Mouse (Mus musculus) lung, embryonic 15.5 days (tissue): ENCODE results near the gene Mical1. TPM values are rescaled to one million over a fixed set of nuclear protein-coding genes. Genes with fewer than 3 reads are reported as not detected.
"Not testable (repeated sequence)": the region's sequence is repeated elsewhere in the genome, so short reads cannot be mapped to it uniquely, and the experiment has no call there.

Experiments used
- ATAC-seq: fragments of 200-750 bp; cut with Nextera tagmentation; 2 replicates; pipeline ENCODE4 v1.8.0; 2017; ENCODE audit warnings: moderate number of reproducible peaks, borderline replicate concordance; ENCODE audit not compliant: low FRiP score, low TSS enrichment; ENCODE audit errors: extremely low read depth
- H3K27ac ChIP-seq: fragments of 300-500 bp; sonication (generic); 2 replicates; pipeline ENCODE4 v1.5.1; 2015; ENCODE audit warnings: moderate library complexity, mild to moderate bottlenecking, inconsistent platforms
- H3K27me3 ChIP-seq: fragments of 300-500 bp; sonication (generic); 2 replicates; pipeline ENCODE4 v1.6.1; 2015; ENCODE audit warnings: inconsistent platforms
- H3K36me3 ChIP-seq: fragments of 300-500 bp; sonication (generic); 2 replicates; pipeline ENCODE4 v1.6.1; 2015; ENCODE audit warnings: inconsistent platforms
- H3K4me1 ChIP-seq: fragments of 300-500 bp; sonication (generic); 2 replicates; pipeline ENCODE4 v1.6.1; 2015; ENCODE audit warnings: inconsistent platforms
- H3K4me2 ChIP-seq: fragments of 300-500 bp; sonication (generic); 2 replicates; pipeline ENCODE4 v1.6.1; 2015; ENCODE audit warnings: inconsistent platforms, mild to moderate bottlenecking, moderate library complexity
- H3K4me3 ChIP-seq: fragments of 300-500 bp; sonication (generic); 2 replicates; pipeline ENCODE4 v1.5.1; 2015; ENCODE audit warnings: mild to moderate bottlenecking, inconsistent platforms
- H3K9ac ChIP-seq: fragments of 300-500 bp; sonication (generic); 2 replicates; pipeline ENCODE4 v1.6.1; 2015; ENCODE audit warnings: inconsistent platforms
- H3K9me3 ChIP-seq: fragments of 300-500 bp; sonication (generic); 2 replicates; pipeline ENCODE4 v1.6.1; 2016; ENCODE audit warnings: inconsistent platforms
- WGBS: fragments of 180-500 bp; shearing (Covaris S2); methylation state at CpG from one replicate; pipeline ENCODE4 v1.1.7; 2015; 5-methylcytosine and 5-hydroxymethylcytosine counted together
- polyA plus RNA-seq: library from polyadenylated mRNA; unstranded; fragments of >200 nt; fragmentation: Nextera tagmentation; extraction: Ambion mirVana; gene quantifications from 2 replicates; pipeline ENCODE4 v1.2.1, GENCODE M21; 2015

The Mical1 gene
- polyA plus RNA-seq, 1 experiment from 2014 or later, result 75.7 TPM

DNA sequence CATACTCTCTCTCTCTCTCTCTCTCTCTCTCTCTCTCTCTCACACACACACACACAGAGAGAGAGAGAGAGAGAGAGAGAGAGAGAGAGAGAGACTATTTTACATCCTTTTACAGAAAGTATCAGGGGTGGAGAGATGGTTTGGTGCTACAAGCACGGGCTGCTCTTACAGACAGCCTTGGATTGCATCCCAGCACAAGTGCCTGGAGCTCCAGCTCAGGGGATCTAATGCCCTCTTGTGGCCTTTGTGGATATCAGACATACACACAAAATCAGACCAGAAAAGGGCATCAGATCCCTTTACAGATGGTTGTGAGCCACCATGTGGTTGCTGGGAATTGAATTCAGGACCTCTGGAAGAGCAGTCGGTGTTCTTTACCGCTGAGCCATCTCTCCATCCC is 29.3 kb downstream of the Mical1 start:
- H3K9ac ChIP-seq, H3K4me2 ChIP-seq, H3K4me1 ChIP-seq, H3K27ac ChIP-seq, H3K4me3 ChIP-seq, H3K27me3 ChIP-seq, H3K9me3 ChIP-seq, H3K36me3 ChIP-seq, ATAC-seq: not testable (repeated sequence)
- 4% methylated on average over 3 of the region's 3 CpGs for WGBS

DNA sequence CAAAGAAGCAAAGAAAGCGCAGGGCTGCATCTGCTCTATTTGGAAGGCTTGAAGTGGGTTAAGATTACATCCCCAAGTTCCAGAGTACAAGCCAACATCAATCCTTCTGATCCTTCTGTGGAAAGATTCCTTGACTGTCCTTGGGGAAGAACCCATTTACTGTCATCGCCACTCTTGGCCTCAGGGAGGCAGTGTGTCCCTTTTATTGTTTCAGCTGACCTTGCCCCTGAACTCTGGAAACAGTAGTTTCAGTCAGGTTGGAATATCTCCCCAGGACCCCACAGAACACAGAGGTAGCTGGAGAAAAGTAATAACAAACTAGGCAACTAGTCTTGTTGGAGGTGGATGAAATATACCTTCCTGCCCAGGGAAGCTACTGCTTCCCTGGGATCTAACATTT is 33.0 kb downstream of the Mical1 start:
- no peaks in the 10 kb centered on the region for H3K9me3 ChIP-seq
- H3K4me3 ChIP-seq, result no peak overlapping the region
- H3K27me3 ChIP-seq, result no peaks in the 10 kb centered on the region
- no peak overlapping the region for H3K27ac ChIP-seq
- H3K9ac ChIP-seq, result no peak overlapping the region
- no peaks in the 10 kb centered on the region for H3K4me1 ChIP-seq
- 37% methylated on average over 2 of the region's 2 CpGs for WGBS
- no peak overlapping the region for H3K4me2 ChIP-seq
- no peaks in the 10 kb centered on the region for H3K36me3 ChIP-seq
- no peak for ATAC-seq

DNA sequence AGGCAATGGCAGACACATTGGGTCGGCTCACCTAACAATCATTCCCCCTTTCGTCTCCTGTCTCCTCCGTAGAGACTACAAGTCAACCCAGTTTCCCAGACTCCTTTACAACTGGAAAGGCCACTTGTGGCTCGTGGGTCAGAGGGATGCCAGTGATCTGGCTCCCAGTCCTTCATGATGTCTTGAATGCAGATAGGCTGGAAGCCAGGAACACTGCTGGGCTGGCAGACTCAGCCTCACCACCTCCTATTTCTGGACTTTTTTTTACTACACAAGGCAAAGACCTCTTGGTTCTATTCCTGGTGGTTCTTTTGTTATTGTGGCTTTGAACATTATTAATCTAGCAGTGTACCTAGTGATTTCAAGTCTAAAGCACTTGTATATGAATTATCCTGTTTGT is 38.2 kb downstream of the Mical1 start:
- Histone ChIP-seq H3K4me2 (no peak overlapping the region), H3K4me3 (no peak overlapping the region), H3K9ac (no peak overlapping the region), H3K27me3 (no peaks in the 10 kb centered on the region), H3K27ac (no peak overlapping the region), H3K9me3 (no peaks in the 10 kb centered on the region), H3K4me1 (no peaks in the 10 kb centered on the region), H3K36me3 (no peaks in the 10 kb centered on the region)
- 69% methylated on average over 4 of the region's 4 CpGs for WGBS
- no peak for ATAC-seq

DNA sequence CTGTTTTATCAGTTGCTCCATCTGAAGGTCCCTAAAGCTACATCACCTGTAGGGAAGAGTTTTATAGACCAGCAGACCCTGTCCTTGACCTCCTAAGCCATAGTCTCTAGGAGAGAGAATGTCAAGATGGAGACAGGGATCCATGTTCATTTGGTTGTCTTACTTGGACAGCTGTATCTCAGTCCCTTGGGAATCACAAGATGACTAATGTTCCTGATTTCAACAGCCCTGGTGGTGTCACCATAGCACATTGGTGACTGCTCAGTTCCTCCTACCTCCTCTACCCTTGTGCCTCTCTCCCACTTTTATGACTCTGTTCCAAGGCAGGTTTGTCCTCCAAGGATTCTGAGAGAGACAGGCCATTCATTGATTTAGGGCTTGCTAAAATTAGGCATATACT is 38.8 kb downstream of the Mical1 start:
- Histone ChIP-seq H3K4me3 (no peak overlapping the region), H3K9me3 (no peaks in the 10 kb centered on the region), H3K4me1 (no peaks in the 10 kb centered on the region), H3K27ac (no peak overlapping the region), H3K4me2 (no peak overlapping the region), H3K36me3 (no peaks in the 10 kb centered on the region), H3K27me3 (no peaks in the 10 kb centered on the region), H3K9ac (no peak overlapping the region)
- no peak for ATAC-seq

DNA sequence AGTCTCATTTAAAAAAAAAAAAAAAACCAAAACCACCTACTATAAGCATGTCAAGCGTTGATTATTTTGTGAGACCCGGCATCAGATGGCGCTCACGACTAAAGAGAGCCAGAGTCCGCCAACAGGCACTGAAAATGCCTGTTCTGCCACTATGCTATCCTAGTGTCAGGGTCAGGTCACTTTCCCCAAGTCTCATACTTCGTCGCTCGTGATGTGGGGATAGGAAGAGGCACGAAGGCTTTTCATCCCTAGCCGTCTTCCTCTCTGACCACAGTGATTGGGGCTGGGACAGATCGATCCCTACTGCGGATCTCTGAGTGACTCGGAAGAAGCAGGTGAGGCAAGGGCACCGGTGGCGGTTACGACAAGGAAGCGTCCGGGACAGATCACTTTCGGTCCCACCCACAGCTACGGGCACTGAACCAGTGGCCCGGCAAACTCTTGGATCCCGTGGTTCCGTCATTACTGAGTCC is 42.4 kb downstream of the Mical1 start:
- H3K4me2 ChIP-seq, result peak overlapping the region; percentile 77
- peak; percentile 64 for ATAC-seq
- H3K9me3 ChIP-seq, result no peaks in the 10 kb centered on the region
- H3K27me3 ChIP-seq, result no peaks in the 10 kb centered on the region
- peak overlapping the region; percentile 97 for H3K27ac ChIP-seq
- peak overlapping the region; percentile 95 for H3K9ac ChIP-seq
- H3K4me3 ChIP-seq, result peak overlapping the region; percentile 98
- WGBS, result under 1% methylated on average over 23 of the region's 23 CpGs
- no peaks in the 10 kb centered on the region for H3K36me3 ChIP-seq
- peaks cover 27% of the 10 kb centered on the region for H3K4me1 ChIP-seq

DNA sequence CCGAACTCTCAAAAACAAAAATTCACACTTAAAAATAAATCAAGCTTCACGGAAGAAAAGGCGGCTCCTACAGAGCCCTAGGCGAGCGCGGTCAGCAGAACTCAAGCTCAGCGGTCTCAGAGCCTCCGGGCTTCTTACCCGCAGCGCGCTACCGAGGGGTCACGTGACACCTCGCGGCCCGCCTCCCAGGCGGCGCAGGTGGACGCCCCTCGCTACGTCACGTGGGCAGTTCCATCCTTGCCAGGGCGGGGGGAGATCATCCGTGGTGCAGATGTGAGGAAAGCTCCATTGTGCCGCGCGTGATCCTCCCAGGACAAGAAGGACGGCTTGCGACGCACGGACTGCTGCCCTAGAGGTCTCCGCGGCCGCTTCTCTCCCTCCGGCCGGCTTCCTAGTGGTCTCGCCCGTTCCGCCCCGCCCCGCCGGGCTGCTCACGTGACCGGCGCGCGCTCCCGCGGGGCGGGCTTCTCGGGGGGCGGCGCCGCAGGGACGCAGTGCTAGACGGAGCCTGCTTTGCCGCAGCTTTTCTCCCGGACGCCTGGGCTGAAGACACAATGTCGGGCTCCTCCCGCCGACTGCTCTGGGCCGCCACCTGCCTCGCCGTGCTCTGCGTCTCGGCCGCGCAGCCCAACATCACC is 43.0 kb downstream of the Mical1 start, which contains the start of gene Cd164:
Cd164 (plus strand) TSS at position 434 of the 638 bp plus-strand sequence.
- H3K27me3 ChIP-seq, result no peaks in the 10 kb centered on the region
- H3K4me1 ChIP-seq, result peaks cover 31% of the 10 kb centered on the region
- peak within 1 kb of the TSS; percentile 98 for H3K4me3 ChIP-seq
- peak within 1 kb of the TSS; percentile 77 for H3K4me2 ChIP-seq
- WGBS, result under 1% methylated on average over 67 of the region's 69 CpGs
- H3K9ac ChIP-seq, result peak within 1 kb of the TSS; percentile 95
- H3K9me3 ChIP-seq, result no peaks in the 10 kb centered on the region
- peak; percentile 94 for ATAC-seq
- H3K27ac ChIP-seq, result peak within 1 kb of the TSS; percentile 97
- H3K36me3 ChIP-seq, result no peaks in the 10 kb centered on the region

DNA sequence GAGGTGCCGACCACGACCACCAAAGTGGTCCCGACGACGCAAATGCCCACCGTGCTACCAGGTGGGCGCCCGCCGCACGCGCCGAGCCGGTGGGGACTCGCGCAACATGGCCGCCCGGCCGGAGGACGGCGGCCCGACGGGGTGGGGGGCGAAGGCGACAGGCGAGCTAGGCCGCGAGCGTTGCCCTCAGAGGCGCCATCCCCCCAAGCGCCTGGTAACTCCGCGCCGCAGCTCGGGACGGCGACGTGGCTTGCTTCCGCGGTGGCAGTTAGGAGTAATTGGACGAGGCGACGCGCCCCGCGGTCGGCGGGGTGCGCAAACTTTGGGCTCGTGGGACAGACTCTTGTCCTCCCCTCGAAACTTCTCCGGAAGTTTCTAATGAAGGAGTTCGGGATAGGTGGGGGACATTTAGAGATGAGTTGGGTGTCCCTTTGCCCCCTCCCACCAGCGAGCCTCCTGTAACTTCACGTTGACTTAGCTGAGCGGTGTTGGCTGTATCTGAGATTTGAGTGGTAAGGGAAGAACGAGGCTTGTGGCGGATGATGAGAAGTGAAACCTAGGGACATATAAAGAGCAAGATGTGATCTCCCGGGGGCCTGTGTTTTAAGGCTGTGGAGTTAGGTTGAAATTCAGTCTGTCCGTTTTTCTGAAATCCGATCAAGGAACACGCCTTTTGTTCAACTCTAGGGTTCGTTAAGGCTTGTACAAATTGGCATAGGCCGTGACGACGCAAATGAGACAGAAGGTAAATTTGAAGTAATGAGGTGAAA is 43.7 kb downstream of the Mical1 start:
- Histone ChIP-seq H3K9me3 (no peaks in the 10 kb centered on the region), H3K27me3 (no peaks in the 10 kb centered on the region), H3K36me3 (0 out of 2 replicates have a peak, but pooled peaks cover 5% of the 10 kb centered on the region), H3K4me3 (peak overlapping the region; percentile 98), H3K27ac (peak overlapping the region; percentile 97), H3K4me1 (peaks cover 31% of the 10 kb centered on the region), H3K4me2 (peak overlapping the region; percentile 77), H3K9ac (peak overlapping the region; percentile 95)
- ATAC-seq, result peak; percentile 50
- WGBS, result under 1% methylated on average over 65 of the region's 65 CpGs

DNA sequence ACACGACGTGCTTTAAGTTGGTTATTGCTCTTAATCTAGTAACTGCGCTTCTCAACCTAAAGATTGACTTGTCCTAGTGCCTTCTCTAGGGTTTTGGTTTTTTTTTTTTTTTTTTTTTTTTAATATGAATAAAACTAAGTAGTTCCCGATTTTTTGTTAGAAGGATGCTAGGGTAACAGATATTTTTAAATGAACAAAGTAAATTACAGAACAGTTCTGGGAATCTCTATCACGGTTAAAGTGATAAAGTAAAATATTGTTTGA is 44.2 kb downstream of the Mical1 start:
- under 1% methylated on average over 5 of the region's 5 CpGs for WGBS
- Histone ChIP-seq H3K9me3 (no peaks in the 10 kb centered on the region), H3K4me1 (peaks cover 31% of the 10 kb centered on the region), H3K36me3 (0 out of 2 replicates have a peak, but pooled peaks cover 5% of the 10 kb centered on the region), H3K27ac (no peak overlapping the region), H3K4me3 (peak overlapping the region; percentile 98), H3K4me2 (peak overlapping the region; percentile 77), H3K9ac (peak overlapping the region; percentile 95), H3K27me3 (no peaks in the 10 kb centered on the region)
- no peak for ATAC-seq

DNA sequence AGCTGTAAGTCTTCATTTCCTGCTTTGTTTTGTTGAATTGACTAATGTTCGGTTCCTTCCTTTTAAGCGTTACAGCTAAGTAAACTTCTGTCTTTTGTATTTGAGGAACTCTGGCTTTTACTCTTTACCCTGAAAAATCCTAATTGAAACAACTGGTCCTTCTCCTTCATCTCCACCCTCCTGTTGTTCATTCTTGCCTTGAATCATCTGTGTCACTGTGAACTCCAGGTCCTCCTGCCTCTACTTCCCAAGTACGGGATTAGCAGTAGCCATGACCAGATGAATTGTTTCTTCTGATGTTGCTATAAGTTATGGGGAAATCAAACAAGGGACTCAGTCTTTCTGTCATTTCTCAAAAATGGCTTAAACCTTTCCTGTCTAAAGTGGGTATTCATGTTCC is 47.3 kb downstream of the Mical1 start:
- Histone ChIP-seq H3K4me2 (no peak overlapping the region), H3K4me3 (no peak overlapping the region), H3K9ac (no peak overlapping the region), H3K36me3 (peaks cover 22% of the 10 kb centered on the region), H3K27ac (no peak overlapping the region), H3K9me3 (no peaks in the 10 kb centered on the region), H3K4me1 (peaks cover 31% of the 10 kb centered on the region), H3K27me3 (no peaks in the 10 kb centered on the region)
- ATAC-seq, result no peak
- WGBS, result 56% methylated on average over 3 of the region's 3 CpGs

DNA sequence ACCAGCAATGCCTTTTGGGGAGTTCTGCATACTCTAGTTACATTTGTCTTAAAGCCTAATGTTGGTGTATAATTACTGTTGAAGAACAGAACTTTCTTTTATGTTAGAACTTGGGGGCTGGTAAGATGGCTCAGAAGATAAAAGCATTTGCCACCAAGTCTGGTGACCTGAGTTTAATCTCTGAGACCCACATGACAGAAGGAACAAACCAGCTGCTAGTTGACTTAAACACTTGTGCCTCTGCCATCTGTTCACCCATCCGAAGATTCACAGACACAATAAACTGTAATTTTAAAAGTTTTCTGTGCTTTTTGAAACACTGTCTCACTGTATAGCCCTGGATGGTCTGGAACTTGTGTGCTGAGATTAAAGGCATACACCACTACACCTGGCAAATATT is 49.6 kb downstream of the Mical1 start:
- Histone ChIP-seq H3K9me3 (no peaks in the 10 kb centered on the region), H3K27ac (no peak overlapping the region), H3K4me2 (no peak overlapping the region), H3K4me3 (no peak overlapping the region), H3K9ac (no peak overlapping the region), H3K4me1 (peaks cover 29% of the 10 kb centered on the region), H3K27me3 (no peaks in the 10 kb centered on the region), H3K36me3 (peaks cover 42% of the 10 kb centered on the region)
- WGBS, result 66% methylated on average over 1 of the region's 1 CpGs
- no peak for ATAC-seq

DNA sequence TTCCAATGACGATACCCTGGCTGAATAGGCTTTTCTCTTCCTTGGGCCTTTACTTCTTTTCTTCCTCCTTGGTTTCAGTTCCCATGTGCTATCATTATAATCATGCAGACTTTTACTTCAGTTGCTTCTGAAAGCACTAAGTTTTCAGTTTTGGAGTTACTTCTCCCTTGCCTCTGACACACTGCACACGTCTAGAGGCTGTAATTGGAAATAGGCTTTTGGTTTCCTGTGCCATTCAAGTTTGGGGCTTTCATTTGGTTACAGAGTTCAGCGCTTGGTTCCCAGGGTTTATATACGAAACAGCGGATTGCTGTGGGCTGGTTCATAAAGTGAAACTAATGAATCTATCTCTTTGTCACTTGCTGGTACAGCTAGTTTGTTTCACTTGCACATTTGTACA is 53.9 kb downstream of the Mical1 start:
- H3K27me3 ChIP-seq, result no peaks in the 10 kb centered on the region
- peaks cover 64% of the 10 kb centered on the region for H3K36me3 ChIP-seq
- H3K9me3 ChIP-seq, result no peaks in the 10 kb centered on the region
- no peak overlapping the region for H3K9ac ChIP-seq
- no peak overlapping the region for H3K4me2 ChIP-seq
- H3K4me3 ChIP-seq, result no peak overlapping the region
- no peak for ATAC-seq
- 88% methylated on average over 5 of the region's 5 CpGs for WGBS
- H3K27ac ChIP-seq, result no peak overlapping the region
- no peaks in the 10 kb centered on the region for H3K4me1 ChIP-seq

DNA sequence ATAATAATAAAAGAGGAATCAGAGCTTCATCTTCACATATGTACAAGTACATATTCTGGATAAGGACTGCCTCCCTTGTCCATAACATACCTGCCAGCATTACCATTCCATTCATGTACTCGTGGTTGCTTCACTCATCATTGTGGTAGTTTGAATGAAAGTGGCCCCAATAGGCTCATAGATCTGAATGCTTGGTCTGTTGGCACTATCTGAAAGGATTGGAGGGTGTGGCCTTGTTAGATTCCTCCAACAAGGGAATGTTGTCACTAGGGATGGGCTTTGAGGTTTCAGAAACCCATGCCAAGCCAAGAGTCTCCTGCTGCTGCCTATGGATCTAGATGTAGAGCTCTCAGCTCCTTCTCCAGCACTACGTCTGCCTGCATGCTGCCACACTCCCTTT is 59.9 kb downstream of the Mical1 start:
- WGBS, result 89% methylated on average over 2 of the region's 2 CpGs
- Histone ChIP-seq H3K9ac (no peak overlapping the region), H3K4me2 (no peak overlapping the region), H3K9me3 (no peaks in the 10 kb centered on the region), H3K36me3 (peaks cover 48% of the 10 kb centered on the region), H3K27ac (no peak overlapping the region), H3K4me3 (no peak overlapping the region), H3K27me3 (no peaks in the 10 kb centered on the region), H3K4me1 (no peaks in the 10 kb centered on the region)
- no peak for ATAC-seq
